Mouse (Mus musculus) embryonic facial prominence, embryonic 12.5 days (tissue): ENCODE measurements around the gene Sugp1. TPM values are rescaled to one million over a fixed set of nuclear protein-coding genes. Genes with fewer than 3 reads are reported as not detected.
A peak's percentile ranks its signal among the peaks of the same experiment; 100 is the strongest.

Experiments used
- ATAC-seq: fragments of 200-750 bp; cut with Nextera tagmentation; 2 replicates; pipeline ENCODE4 v1.8.0; 2017; ENCODE audit not compliant: insufficient number of reproducible peaks, insufficient read depth, low FRiP score, low TSS enrichment
- H3K27ac ChIP-seq: fragments of 300-500 bp; sonication (generic); 2 replicates; pipeline ENCODE4 v1.5.1; 2016; ENCODE audit warnings: mild to moderate bottlenecking
- H3K27me3 ChIP-seq: fragments of 300-500 bp; sonication (generic); 2 replicates; pipeline ENCODE4 v1.6.1; 2016; ENCODE audit warnings: mild to moderate bottlenecking, moderate library complexity
- H3K36me3 ChIP-seq: fragments of 300-500 bp; sonication (generic); 2 replicates; pipeline ENCODE4 v1.6.1; 2016; ENCODE audit warnings: mild to moderate bottlenecking
- H3K4me1 ChIP-seq: fragments of 300-500 bp; sonication (generic); 2 replicates; pipeline ENCODE4 v1.6.1; 2016
- H3K4me2 ChIP-seq: fragments of 300-500 bp; sonication (generic); replicated peaks from 2 replicates; pipeline ENCODE4 v1.6.1; 2016; ENCODE audit warnings: mild to moderate bottlenecking, moderate library complexity
- H3K4me3 ChIP-seq: fragments of 300-500 bp; sonication (generic); 2 replicates; pipeline ENCODE4 v1.5.1; 2016; ENCODE audit warnings: mild to moderate bottlenecking
- H3K9ac ChIP-seq: fragments of 300-500 bp; sonication (generic); 2 replicates; pipeline ENCODE4 v1.6.1; 2016; ENCODE audit warnings: mild to moderate bottlenecking, moderate library complexity
- H3K9me3 ChIP-seq: fragments of 300-500 bp; sonication (generic); 2 replicates; pipeline ENCODE4 v1.6.1; 2016; ENCODE audit warnings: mild to moderate bottlenecking, moderate library complexity
- WGBS: fragments of 180-500 bp; shearing (Covaris S2); methylation state at CpG from one replicate; pipeline ENCODE4 v1.1.7; 2016; 5-methylcytosine and 5-hydroxymethylcytosine counted together
- polyA plus RNA-seq: library from polyadenylated mRNA; unstranded; fragments of >200 nt; fragmentation: Nextera tagmentation; extraction: Ambion mirVana; gene quantifications from 2 replicates; pipeline ENCODE4 v1.2.1, GENCODE M21; 2016

The Sugp1 gene
- polyA plus RNA-seq, 1 experiment from 2014 or later = 55.3 TPM

DNA sequence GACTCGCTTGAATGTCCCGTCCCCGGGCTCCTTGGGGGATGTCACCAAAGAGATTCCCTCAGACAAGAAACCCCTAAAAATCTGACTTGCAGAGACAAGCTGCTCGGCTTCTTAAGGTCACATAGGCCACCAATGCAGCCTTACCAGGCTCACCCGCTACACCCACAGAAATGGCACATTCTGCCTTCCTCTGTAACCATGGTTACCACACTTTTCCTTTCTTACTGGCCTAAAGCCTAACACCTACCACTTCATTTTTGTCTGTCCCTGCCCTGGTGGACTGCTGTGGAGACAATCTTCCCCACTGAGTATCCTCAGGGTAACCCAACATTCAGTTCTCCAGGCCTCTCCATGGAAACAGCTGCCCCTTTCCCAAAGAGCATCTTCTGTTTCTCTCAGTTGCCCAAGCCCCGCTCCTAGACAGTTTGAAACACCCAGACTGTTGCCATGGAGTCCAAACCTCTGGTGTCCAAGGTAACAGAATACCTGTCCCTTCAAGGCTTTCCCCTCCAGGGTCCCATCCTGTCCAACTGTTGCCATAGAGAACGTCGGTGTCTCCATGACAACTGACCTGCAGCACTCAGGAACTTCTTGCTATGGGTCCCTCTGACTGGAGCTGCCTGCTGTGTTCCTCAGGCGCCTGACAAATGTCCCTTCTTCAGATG lies 46.8 kb downstream of the Sugp1 start:
- ATAC-seq = no peak
- H3K36me3 ChIP-seq = no peaks in the 10 kb centered on the region

DNA sequence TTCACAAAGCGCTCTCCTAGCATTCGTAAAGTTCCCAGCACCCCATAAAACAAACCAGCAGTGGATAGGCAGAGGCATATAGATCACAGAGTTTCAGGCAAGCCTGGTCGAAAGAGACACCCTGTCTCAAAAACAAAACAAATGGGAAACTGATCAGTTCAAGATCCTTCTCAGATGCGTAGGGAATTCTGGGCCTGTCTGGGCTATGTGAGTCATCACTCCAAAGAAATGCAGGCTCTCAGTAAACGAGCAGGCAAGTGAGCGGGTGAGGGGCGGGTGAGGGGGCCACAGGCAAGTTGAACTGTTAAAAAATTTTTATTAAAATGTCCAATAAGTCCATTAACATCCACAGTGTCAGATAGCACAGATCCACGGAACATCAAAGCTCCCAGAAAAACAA lies 50.2 kb downstream of the Sugp1 start:
- Histone ChIP-seq H3K9me3 (peaks cover 3% of the 10 kb centered on the region; the same call in 1 of the 2 replicates), H3K4me1 (no peaks in the 10 kb centered on the region), H3K4me2 (no peak overlapping the region), H3K36me3 (no peaks in the 10 kb centered on the region), H3K4me3 (no peak overlapping the region), H3K27ac (no peak overlapping the region), H3K27me3 (peaks cover 43% of the 10 kb centered on the region), H3K9ac (no peak overlapping the region)
- ATAC-seq = no peak
- WGBS = 54% methylated on average over 8 of the region's 8 CpGs

More for the DNA sequence above, 46.8 kb downstream of the Sugp1 start:
- peaks cover 3% of the 10 kb centered on the region; the same call in 1 of the 2 replicates for H3K4me1 ChIP-seq
- peaks cover 76% of the 10 kb centered on the region for H3K27me3 ChIP-seq
- H3K4me2 ChIP-seq = no peak overlapping the region
- no peak overlapping the region for H3K27ac ChIP-seq
- no peak overlapping the region for H3K4me3 ChIP-seq
- no peaks in the 10 kb centered on the region for H3K9me3 ChIP-seq
- WGBS = 54% methylated on average over 9 of the region's 9 CpGs
- no peak overlapping the region for H3K9ac ChIP-seq

DNA sequence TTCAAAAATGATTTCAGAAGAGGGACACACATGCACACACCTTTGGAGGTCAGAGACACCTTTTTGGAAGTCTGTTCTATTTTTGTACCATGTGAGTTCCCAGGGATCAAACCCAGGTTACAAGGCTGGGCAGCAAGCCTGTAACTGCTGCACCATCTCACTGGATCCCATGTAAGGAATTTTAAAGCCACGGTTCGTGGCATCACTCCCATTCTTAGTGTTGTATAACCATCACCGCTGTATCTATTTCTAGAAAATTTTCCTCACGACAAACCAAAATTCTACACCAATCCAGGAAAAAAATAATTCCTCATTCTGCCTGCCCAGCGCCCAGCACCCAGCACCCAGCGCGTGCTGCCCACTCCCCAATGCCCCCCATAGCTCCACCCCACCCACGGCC lies 56.7 kb downstream of the Sugp1 start:
- no peak overlapping the region for H3K4me2 ChIP-seq
- no peak for ATAC-seq
- no peaks in the 10 kb centered on the region for H3K27me3 ChIP-seq
- WGBS = 77% methylated on average over 8 of the region's 8 CpGs
- no peak overlapping the region for H3K4me3 ChIP-seq
- H3K36me3 ChIP-seq = no peaks in the 10 kb centered on the region
- peaks cover 3% of the 10 kb centered on the region; the same call in 1 of the 2 replicates for H3K9me3 ChIP-seq
- no peaks in the 10 kb centered on the region for H3K4me1 ChIP-seq
- H3K9ac ChIP-seq = no peak overlapping the region
- no peak overlapping the region for H3K27ac ChIP-seq

DNA sequence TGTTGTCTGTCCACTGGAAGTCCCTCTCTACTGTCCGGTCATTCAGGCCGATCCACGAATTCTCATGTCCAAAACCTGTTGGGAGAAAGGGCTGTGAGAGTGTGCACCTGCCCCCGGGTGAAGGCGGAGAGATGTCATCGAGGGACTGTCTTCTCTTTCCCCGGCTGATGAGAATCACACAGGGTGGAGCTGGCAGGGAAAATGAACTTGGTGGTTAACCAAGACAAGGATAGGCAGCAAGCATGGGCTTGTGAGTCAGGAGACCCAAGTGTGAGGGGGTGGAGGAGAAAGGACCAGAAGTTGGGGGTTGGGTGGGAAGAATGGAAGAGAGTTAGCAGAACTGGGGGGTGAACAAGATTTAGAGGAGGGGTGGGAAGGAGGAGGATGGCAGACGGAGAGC lies 57.6 kb downstream of the Sugp1 start:
- Histone ChIP-seq H3K27ac (no peak overlapping the region), H3K4me2 (no peak overlapping the region), H3K27me3 (no peaks in the 10 kb centered on the region), H3K4me1 (no peaks in the 10 kb centered on the region), H3K36me3 (no peaks in the 10 kb centered on the region), H3K9me3 (peaks cover 3% of the 10 kb centered on the region; the same call in 1 of the 2 replicates), H3K9ac (no peak overlapping the region), H3K4me3 (no peak overlapping the region)
- 86% methylated on average over 8 of the region's 8 CpGs for WGBS
- ATAC-seq = no peak

DNA sequence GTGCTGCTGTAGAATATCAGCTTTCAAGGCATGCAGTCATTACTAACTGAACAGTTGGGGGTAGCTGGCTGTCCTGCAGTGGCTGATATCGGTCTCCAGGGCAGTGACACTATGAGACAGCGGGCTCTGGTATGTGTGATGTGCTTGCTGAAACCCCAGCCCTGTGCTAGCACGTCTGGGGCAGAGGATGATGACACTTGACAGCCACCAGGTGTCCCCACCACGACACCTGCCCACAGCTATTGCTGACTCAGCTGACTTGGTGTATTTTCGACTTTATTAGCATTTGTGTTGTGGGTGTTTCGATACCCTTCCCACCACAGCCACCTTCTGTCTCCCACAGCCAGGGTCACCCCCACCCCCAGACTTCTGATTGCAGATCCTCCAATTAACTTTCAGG lies 61.9 kb downstream of the Sugp1 start:
- Histone ChIP-seq H3K9me3 (0 out of 2 replicates have a peak, but pooled peaks cover 3% of the 10 kb centered on the region), H3K4me1 (no peaks in the 10 kb centered on the region), H3K4me2 (no peak overlapping the region), H3K36me3 (no peaks in the 10 kb centered on the region), H3K4me3 (no peak overlapping the region), H3K9ac (no peak overlapping the region), H3K27ac (no peak overlapping the region), H3K27me3 (peaks cover 17% of the 10 kb centered on the region)
- ATAC-seq = no peak
- WGBS = 23% methylated on average over 6 of the region's 6 CpGs

DNA sequence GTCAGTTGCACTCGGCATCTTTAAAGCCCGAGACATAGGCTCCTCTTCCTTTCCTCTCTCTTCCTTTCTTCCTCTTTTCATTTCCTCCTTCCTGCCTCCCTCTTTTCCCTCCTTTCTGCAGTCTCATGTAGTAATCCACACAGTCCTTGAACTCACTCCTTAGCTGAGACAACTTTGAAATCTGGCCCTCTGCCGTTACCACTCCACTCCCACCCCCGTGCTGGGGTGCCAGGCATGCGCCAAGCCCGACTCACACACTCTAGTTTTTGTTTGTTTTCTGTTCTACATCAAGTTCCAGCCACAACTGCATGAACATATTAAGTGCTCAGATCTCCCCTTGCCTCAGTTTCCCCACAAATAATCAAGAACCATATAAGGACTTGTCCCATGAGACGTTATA lies 62.3 kb downstream of the Sugp1 start:
- ATAC-seq = no peak
- H3K9me3 ChIP-seq = 0 out of 2 replicates have a peak, but pooled peaks cover 3% of the 10 kb centered on the region
- no peak overlapping the region for H3K4me2 ChIP-seq
- H3K4me3 ChIP-seq = no peak overlapping the region
- H3K36me3 ChIP-seq = no peaks in the 10 kb centered on the region
- H3K9ac ChIP-seq = no peak overlapping the region
- peaks cover 21% of the 10 kb centered on the region for H3K27me3 ChIP-seq
- no peak overlapping the region for H3K27ac ChIP-seq
- WGBS = 80% methylated on average over 7 of the region's 7 CpGs
- no peaks in the 10 kb centered on the region for H3K4me1 ChIP-seq

DNA sequence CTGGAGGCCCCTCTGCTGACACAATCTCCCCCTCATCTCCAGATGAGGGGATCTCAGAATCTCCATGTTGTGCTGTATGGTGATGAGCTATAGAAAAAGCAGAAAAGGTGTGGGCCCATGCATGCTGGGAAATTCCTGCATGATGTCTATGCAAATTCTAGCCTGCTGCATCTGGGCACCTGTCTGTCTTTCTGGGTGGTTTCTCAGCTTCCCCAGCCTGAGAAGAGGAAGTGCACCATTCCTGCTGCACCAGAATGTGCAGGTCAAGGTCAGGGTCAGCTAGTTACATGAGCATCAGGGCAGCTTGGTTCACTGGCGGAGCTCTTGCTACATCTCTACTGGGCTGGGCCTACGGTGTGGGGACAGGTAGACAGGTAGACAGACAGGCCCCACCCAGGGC lies 67.8 kb downstream of the Sugp1 start:
- Histone ChIP-seq H3K4me2 (no peak overlapping the region), H3K4me3 (no peak overlapping the region), H3K9me3 (0 out of 2 replicates have a peak, but pooled peaks cover 3% of the 10 kb centered on the region), H3K36me3 (no peaks in the 10 kb centered on the region), H3K27ac (no peak overlapping the region), H3K4me1 (peaks cover 6% of the 10 kb centered on the region; the same call in 1 of the 2 replicates), H3K27me3 (peaks cover 75% of the 10 kb centered on the region), H3K9ac (no peak overlapping the region)
- WGBS = 80% methylated on average over 2 of the region's 2 CpGs
- ATAC-seq = no peak

DNA sequence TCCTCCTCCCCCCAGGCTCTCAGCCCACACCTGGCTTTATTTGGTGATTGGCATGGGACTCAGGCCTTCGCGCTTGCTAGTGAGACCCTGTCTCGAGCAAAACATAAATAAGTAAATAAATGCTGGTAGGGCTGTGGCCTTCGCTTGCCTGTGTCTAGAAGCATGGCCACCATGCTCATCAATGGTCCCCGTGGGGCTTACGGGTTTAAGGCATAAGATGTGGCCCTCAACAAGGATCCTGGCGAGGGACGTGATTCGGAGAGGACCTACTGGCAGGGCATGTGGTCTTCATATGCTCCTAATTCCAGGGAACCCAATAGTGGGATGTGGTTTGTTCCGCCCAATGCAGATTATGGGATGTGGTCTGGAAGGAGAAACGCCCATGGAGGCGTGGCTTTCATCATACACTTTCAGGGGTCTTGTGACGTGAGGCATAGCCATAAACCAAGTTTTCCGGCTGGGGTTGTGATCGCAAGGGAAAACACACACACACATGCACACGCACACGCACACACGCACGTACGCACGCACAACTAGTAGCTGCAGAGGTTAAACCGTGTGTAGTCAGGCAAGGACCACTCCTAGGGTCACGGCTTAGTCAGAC lies 68.7 kb downstream of the Sugp1 start:
- no peak for ATAC-seq
- no peaks in the 10 kb centered on the region for H3K36me3 ChIP-seq
- 47% methylated on average over 23 of the region's 23 CpGs for WGBS
- H3K4me2 ChIP-seq = no peak overlapping the region
- H3K9ac ChIP-seq = no peak overlapping the region
- H3K4me1 ChIP-seq = peaks cover 6% of the 10 kb centered on the region; the same call in 1 of the 2 replicates
- H3K27me3 ChIP-seq = peaks cover 84% of the 10 kb centered on the region
- H3K9me3 ChIP-seq = 0 out of 2 replicates have a peak, but pooled peaks cover 3% of the 10 kb centered on the region
- H3K4me3 ChIP-seq = peak overlapping the region; percentile 16
- no peak overlapping the region for H3K27ac ChIP-seq

DNA sequence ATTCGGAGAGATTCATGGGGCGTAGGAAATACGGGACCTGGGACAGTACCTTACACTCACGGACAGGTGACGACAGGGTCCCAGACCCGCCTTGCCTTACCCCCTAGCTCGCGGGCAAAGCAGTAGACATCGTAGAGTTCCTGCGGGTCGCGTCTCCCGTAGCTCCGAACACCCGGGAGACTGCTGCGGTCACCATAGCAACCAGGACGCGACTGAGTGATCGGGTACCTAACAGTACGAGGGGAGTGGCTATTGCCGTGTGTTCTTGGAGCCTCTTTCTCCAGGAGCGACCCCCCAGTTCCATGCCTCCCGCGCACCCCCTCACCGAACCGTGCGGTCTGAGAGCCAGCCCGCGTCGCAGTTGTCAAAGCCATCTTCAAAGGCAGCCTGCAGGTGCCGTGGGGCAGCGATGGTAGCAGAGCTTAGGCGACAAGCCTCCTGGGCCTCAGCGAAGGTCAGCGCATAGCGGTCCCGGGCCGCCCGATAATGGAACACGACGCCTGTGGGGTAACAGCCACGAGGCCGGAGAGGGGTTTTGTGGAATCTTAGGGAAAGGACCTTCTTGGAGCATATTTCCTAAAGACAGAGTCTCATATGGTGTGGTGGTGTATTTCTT lies 69.9 kb downstream of the Sugp1 start:
- Histone ChIP-seq H3K9me3 (0 out of 2 replicates have a peak, but pooled peaks cover 3% of the 10 kb centered on the region), H3K27me3 (peaks cover 92% of the 10 kb centered on the region), H3K4me3 (no peak overlapping the region), H3K4me2 (no peak overlapping the region), H3K9ac (no peak overlapping the region), H3K36me3 (no peaks in the 10 kb centered on the region), H3K27ac (no peak overlapping the region), H3K4me1 (peaks cover 6% of the 10 kb centered on the region; the same call in 1 of the 2 replicates)
- no peak for ATAC-seq
- WGBS = 7% methylated on average over 43 of the region's 43 CpGs

DNA sequence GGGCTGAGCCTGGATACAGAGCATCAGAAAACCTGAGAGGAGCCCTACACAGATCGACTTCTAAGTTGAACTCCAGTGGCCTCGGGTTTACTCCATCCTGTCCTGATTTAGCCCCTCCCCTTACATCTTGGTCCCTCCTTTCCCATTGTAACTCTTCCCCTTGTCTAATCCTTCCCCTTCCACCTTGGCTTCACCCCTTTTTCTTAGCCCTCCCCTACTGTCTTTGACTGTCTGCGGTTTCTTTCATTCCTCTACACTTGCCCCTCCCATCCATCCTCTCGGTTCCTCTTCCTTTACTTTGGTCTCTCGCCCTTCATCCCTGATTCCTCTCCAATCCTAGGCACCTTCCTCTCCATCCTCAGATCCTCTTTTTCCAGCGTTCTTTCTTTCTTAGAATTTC lies 71.9 kb downstream of the Sugp1 start:
- H3K4me2 ChIP-seq = no peak overlapping the region
- H3K9ac ChIP-seq = no peak overlapping the region
- peaks cover 6% of the 10 kb centered on the region; the same call in 1 of the 2 replicates for H3K4me1 ChIP-seq
- no peaks in the 10 kb centered on the region for H3K36me3 ChIP-seq
- no peak overlapping the region for H3K4me3 ChIP-seq
- H3K9me3 ChIP-seq = no peaks in the 10 kb centered on the region
- 20% methylated on average over 6 of the region's 6 CpGs for WGBS
- H3K27ac ChIP-seq = no peak overlapping the region
- peaks cover 99% of the 10 kb centered on the region for H3K27me3 ChIP-seq
- no peak for ATAC-seq

DNA sequence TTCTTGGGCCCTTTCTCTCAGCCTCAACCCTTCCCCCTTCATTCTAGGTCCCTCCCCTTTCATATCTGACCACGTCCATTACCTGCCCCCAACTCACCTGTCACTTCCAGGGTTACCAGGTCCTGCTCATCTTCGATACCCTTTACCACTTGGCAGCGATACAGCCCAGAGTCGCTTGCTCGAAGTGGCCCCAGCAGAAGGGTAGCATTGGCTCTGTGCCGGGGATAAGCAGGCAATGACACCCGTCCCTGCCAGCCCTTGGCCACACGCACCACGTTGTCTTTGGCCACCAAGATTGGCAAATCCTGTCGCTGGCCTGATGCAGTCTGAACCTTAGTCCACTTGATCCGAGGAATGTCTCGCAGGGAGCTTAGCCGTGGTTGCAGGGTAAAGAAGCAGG lies 72.3 kb downstream of the Sugp1 start:
- H3K4me2 ChIP-seq = no peak overlapping the region
- H3K9me3 ChIP-seq = no peaks in the 10 kb centered on the region
- H3K4me3 ChIP-seq = no peak overlapping the region
- no peak overlapping the region for H3K9ac ChIP-seq
- peaks cover 99% of the 10 kb centered on the region for H3K27me3 ChIP-seq
- no peaks in the 10 kb centered on the region for H3K36me3 ChIP-seq
- ATAC-seq = no peak
- H3K4me1 ChIP-seq = peaks cover 6% of the 10 kb centered on the region; the same call in 1 of the 2 replicates
- no peak overlapping the region for H3K27ac ChIP-seq
- WGBS = 69% methylated on average over 13 of the region's 13 CpGs

DNA sequence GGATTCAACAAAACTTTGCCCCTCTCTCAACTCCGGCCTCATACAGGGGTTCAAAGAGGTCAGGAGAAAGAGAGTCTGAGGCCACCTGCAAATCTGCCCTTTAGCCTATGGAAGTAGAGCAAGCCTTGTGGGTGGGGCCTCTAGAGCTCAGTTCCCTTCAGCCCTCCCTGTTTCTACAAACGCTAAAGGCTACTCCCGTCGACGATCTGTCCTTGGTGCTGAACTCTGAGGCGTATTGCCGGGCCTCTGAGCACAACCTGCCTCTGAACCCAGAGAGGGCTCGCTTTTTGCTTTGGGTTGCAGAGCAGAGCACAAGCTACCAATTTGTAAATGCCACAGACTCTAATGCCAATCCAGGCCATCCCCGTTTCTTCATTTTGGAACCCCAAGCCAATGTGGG lies 75.0 kb downstream of the Sugp1 start:
- H3K4me1 ChIP-seq = peaks cover 3% of the 10 kb centered on the region; the same call in 1 of the 2 replicates
- peaks cover 83% of the 10 kb centered on the region for H3K27me3 ChIP-seq
- H3K27ac ChIP-seq = no peak overlapping the region
- H3K4me2 ChIP-seq = no peak overlapping the region
- 5% methylated on average over 9 of the region's 9 CpGs for WGBS
- no peaks in the 10 kb centered on the region for H3K9me3 ChIP-seq
- H3K36me3 ChIP-seq = no peaks in the 10 kb centered on the region
- no peak for ATAC-seq
- no peak overlapping the region for H3K4me3 ChIP-seq
- no peak overlapping the region for H3K9ac ChIP-seq
